Mouse (Mus musculus) lung, postnatal 25 days (tissue): ENCODE measurements at regions not wholly inside any gene's neighbourhood (a gene's known extent, or its start where the extent isn't known, plus 50 kb on each side); places are given as distances from the start of the nearest gene placed in this dataset.

Experiments
- DNase-seq: peaks from one replicate; pipeline ENCODE4 v3.0.0; 2022; ENCODE audit warnings: low spot score

DNA sequence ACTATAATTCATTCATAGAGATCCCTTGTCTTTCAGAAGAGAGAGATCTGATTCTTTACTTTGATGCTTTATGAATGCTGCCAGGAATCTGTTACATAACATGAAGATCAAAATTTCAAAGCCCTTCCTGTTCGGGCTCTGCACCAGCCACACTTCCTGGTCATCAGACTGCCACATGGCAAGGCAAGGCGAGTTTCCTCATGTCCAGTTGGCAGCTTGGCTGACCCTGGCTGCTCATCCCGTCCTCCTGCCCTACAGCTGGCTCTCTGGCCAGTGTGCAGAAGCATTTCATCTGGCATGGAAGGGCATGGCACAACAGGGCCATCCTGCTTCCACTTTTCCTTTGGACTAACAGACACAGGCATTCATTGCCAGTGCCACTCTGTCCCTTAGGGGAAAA is 292.2 kb upstream of the Slc24a5 start:
- DNase-seq: no peak

DNA sequence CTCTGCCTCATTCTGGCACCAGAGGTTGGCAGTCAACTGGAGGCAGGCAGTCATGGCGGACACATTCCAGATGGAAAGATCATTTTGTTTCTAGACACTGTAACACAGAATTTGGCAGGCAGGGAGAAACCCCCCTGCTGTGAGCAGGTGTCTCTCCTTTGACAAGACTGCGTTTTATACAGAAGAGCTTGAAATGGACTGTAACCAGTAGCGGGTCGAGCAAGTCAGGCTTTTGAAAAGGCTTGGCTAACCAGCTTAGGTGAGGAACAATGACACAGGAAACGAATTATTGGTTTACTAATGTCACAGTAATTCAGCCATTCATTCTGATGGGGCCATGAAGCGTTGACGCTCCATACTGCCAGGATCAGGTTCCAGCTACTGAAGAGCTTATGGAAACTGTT is 275.3 kb upstream of the Slc24a5 start:
- no peak for DNase-seq

DNA sequence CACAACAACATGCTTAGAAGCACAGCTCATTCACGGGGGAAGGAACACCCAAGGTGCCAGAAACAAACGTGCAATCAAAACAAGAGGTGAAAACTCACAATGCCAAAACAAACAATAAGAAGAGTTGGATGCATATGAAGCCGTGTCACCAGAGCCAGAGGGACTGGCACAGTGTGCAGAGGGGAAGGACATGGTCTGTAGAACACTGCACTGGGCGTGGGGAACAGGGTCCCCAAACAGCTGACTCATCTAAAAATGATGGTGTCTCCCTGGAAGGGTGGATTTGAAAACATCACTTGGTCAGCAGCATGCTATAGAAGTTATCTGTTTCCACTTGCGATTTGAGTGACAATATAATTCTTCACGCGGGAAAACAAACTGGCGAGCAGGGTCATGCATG is 256.2 kb upstream of the Slc24a5 start:
- no peak for DNase-seq

DNA sequence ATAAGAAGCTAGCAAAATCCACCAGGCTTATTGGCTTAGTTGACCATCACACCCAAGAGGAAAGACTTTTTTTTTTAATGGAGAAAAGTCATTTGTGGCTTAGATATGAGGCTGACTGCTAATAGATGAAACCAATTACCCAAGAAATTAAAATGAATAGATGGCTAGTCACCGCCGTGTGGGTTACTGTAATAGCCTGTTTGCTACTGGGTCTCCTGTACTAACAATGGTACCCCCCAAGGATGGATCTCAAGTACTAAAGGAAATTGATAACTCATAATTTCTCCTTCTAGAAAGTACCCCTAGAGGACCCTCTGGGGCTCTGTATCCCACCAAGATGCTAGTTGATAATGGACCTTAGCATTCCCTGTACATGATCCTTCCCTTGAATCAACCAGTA is 251.1 kb upstream of the Slc24a5 start:
- no peak for DNase-seq

DNA sequence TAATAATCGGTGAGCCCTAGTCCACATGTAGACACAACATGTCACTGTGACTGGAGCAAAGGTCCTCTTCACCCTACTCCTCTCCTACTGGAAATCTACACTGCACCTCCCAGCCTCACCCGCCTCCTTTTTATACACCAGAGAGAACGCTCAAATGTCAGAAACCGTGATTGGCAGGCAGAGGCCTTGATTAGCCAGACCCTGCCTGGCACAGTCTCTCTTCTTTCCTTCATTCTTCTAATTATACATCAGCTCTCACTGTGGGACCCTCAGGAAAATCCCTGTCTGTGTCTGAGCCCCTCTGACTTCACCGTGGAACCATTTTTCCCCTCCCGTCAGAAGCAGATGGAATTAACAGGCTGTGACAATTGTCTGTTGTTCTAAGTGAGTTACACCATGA is 248.1 kb upstream of the Slc24a5 start:
- no peak for DNase-seq

DNA sequence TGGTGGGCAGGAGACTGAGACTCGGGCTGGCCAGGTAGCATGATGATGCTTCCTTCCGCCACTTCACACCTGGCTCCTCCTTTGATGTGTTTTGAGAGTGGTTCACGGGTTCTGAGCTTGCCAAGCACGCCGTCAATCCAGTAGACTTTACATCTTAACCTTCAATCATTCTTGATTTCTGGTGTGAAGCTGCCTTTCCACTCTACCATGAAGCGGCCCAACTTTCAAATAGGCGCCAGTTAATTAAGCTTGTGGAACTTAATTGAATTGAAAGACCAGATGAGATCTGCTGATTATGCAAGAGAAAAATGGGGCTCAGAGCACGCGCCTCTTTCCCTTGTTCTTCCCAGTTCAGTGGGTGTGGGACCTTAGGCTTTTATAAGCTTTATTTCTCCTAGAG is 247.1 kb upstream of the Slc24a5 start:
- DNase-seq: no peak

DNA sequence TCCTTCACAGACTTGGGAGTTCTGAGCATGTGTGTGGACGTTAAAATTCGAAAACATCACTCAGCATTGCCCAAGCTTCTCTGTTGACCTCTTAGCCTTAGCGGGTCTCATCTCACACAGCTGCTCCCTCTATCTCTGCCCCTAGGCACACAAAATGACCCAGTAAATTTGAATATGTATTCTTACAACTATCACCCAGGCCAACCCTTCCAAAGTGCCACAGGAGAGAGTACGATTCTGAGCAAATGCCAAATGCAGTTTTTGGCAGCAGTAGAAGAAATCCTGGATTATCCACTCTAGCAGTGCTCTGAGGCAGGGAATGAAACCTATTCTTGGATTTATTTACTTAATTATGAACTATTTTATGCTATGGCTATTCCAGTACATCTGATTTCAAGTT is 246.6 kb upstream of the Slc24a5 start:
- no peak for DNase-seq

DNA sequence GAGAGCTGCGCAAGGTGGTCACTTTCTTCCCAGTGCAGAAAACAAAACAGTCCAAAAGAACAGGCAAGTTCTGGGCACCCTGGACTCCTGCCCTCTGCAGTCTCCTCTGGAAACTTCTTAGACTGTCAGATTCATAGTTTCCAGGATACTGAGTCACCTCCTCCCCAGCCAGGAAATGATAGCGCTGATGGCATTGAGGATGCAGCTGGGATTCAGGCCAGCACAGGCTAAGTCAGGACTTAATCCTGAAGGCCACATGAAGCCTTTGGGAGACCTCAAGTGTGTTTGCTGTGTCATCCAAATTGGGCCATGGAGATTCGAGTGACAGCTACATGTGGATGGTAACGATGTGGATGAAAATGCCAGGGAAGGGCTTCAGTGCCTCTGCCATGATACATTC is 219.1 kb upstream of the Slc24a5 start:
- DNase-seq: peak; percentile 75

DNA sequence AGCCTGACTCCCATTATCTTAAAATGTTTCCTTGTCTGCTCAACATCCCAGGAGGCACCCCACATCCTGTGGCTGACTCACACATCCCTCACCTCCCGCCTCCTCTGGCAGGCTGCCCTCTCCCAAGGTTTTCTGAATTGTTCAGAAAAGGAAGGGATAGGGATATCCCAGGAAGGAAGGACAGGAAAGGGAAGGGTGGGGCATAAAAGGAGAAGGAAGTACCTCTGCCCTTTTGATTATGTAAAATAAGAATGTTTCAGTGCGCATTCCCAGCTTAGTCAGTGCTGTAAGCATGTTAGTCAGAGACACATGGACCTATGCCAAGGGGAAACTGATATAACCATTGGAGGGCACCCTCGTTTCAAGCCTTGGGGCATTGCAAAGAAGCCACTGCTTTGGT is 209.4 kb upstream of the Slc24a5 start:
- peak; percentile 91 for DNase-seq

DNA sequence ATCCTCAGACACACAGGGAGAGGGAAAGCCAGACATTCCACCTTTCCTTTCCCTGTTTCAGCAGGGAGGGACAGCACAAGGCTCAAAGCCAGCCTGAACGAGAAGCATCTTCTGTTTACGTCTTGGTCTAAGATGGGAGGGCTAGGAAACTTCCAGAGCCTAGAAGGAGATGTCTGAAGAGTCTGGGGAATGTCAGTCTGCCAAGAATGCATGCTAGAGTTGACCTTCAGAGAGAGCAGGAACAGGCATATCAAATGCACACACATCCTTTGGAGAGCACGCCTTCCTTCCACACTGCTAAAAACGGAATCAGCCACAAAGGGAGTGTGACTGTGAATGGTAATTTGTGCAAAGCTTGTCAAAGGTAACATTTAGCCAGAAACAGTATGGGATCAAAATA is 179.7 kb upstream of the Slc24a5 start:
- no peak for DNase-seq

DNA sequence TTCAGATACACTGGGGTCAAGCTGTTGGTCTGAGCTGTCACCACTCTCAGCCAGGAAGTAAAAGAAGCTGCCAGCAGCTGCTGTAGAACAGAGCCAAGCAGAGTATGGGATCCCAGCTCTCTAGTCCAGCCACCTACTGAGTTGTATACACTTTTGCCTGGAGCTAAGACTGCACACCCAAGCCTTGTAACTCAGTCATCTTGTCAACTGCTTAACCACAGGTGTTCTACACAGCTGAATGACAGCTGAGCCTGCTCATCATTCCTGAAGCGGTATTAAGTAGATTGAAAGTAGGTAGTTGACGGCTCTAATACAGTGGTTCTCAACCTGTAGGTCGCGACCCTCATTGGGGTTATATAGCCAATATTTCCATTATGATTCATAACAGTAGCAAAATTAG is 172.9 kb upstream of the Slc24a5 start:
- DNase-seq: no peak

DNA sequence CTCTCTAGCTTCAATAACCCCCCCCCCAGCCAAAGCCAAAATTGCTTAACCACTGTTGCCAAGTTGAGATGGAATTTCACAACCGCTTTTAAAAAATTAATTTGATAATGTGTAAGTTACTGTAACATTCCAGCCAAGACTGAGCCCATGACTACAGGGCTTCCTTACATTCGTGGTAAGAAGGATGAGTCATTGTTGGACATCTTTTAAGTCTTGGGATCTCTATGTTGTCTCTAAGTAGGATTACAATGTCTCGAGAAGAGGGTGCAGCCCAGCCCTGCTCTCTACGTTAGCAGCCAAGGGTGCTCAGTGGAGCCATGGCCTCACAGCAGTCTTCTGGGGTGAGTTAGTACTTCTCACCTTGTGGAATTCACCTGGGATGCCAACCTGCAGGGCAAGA is 164.4 kb upstream of the Slc24a5 start:
- DNase-seq: peak; percentile 25

DNA sequence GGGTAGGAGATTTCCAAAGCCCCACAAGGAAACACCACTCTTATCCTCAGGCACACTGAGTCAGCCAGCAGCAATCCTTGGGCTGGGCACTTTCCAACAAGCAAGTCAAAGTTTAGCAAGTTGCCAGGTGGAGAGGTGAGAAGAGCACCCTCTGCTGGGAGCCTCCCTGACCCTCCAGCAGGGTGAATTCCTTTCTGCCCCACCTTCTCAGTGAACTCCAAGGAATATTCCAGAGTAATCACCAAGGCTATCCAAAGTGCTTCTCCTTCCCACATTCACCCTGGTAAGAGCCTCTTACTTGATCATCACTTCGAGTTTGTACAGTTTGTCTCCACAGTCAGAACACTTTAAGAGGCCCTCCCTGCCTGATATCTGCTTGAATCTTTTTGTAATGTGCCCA is 162.8 kb upstream of the Slc24a5 start:
- peak; percentile 67 for DNase-seq

DNA sequence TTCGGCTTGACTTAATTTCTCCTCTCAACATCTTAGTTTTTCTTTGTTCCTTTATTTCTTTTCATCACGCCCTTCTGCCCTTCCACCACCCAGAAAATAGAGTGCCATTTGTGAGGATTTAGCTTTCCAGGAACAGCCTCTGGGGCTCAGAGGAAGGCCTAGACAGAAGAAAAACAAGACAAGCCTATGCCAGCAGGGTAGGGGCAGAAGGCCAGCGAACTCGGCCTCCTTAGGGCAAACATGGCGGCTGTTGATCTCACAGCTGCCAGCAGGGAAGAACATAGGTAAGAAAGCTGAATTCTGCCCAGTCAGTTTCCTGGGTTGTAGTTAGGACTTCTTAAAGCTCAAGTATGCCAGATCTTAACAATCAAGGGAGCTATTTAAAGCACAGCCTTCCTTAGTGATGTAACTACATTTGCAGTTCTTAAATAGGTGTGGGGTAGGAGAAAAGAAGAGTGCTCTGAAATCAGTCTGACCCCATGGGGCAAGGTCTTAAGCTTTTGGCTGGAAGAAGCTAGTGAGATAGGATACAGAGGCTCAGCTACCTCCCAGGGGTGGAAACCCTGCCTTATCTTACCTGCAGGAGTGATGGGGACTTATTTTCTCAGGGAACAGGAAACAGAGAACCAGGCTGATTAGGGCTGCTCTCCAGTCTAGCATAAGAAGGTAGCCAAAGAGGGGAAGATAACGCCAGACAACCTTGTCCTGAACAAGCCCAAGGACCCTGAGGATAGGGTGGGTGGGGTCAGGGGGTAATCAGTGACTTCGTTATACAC is 148.8 kb upstream of the Slc24a5 start:
- no peak for DNase-seq

DNA sequence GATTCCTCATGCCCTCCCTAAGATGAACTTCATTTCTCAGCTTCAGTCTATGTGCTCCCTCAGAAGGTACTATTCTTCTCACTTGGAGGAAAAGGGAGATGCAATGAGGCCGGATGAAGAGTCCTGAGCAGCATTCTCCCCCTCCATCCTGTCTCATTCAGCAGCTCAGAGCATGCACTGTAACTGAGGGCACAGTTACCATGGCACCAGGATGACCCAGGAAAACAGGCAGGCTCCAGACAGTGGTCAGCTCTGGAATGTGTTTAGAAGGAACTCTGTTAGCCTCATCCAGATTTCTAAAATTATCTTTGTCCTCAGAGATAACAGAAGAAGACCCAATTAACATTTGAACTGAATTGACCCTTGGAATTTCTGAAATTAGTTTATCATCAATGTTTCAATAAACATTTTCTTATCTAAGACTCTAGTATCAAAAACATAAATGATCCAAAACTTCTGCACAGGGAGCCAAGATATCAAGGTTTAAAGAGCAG is 148.1 kb upstream of the Slc24a5 start:
- peak; percentile 25 for DNase-seq

DNA sequence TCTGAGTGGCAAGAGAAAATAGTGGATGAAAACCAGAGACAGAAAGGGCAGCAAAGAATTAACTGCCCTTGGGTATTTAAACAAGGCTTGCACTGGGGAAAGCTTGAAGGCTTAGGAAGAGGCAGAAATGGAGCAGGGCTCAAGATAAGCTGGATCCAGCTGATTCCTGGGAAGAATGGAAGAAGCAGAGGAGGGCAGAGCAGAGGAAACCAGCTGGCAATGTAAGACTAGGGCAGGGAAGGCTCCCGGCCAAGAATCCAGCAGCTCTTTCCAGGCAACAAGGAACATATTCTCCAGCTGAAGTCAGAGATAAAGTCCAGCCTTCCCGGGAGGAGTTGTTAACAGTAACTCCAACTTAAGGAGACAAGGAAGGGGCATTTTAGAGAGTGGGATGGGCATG is 147.7 kb upstream of the Slc24a5 start:
- peak; percentile 57 for DNase-seq

DNA sequence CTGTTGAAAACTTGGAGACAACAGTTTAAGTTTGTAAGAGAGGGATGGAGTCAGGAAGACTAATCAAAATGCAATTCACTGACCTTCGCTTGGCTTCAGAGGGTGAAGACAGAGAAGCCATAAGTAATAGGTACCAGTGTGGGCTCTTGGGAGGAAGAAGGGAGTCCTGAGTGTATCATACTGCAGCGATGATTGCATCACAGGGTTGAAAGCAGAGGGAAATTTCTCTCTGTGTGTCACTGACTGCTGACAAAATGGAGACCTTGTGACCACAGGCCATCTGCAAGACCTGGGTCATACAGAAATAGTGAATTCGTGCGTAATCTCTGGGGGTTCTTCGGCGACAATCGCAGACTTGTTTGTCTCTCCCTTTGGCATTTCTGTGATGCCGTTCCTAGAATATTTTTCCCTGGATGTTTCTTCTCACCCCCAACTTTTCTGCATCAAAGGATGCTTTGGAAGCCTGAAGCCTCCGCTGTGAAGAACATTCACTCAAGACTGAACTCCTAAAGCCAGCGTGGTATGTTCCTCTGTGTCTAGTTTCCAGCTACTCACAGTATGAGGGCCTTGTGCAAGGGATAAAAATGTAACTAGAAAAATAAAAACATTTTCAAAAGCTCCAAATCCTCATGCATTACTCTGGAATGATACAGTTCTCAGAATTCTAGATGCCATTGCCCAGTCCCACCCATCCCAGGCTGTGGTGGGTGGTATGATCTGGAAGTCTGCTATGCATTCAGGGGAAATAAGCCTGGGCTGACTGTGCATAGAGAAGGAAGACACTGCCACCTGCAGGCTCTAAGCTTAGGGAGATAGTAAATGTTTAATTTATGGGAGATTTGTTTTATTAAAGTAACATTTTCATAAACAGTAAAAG is 139.8 kb upstream of the Slc24a5 start:
- DNase-seq: peak; percentile 58

DNA sequence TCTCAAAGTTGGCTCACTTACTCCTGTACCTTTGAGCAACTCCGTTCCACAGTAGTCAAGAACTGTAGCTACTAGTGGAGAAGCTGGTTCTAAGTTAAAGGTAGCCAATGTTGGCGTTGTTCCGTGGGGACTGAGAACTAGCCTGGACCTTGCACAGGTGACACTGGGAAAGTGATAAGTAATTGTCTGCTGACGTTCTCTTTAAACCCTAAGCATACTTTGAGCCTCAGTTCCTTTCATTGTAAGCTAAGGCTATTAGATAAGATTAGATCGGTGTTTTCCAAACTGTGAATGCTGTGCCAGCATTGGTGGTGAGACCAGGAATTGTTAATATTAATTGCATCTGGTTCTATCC is 139.2 kb upstream of the Slc24a5 start:
- DNase-seq: no peak

DNA sequence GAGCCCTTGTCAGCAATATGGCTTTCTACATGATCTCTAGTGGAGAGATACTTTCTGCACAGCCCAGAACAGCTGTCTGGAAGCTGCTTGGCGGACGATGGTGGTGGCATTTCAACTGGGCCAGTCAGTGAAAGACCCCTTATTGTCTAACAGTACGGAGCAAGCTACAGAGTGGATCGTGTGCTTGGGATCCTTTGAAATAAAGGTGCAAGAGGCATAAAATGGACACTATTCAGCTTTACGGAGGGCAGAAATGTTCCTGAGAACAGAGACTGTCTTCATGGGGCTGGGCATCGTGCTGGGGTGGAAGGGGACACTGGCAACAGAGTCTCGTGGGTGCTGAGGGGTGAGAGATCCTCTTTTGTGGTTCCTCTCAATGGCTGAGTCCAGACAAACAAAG is 137.2 kb upstream of the Slc24a5 start:
- DNase-seq: no peak

DNA sequence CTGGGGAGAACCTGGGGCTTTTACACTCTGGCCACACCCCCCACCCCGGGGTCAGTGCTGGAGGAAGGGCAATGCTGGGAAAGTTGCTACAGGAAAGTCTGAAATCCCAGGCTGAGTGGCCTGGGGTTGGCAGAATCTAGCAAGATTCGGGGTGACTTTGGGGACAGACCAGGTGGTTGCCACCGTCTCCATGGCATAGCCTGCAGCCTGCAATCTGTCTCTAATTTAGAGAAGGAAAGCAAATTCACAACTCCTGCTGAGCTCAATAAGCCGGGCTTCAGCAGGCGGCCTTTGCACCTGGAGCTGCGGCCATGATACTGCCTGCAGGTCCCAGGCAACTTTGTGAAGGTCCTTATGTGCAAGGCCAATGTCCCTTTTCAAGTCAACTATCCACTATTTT is 135.4 kb upstream of the Slc24a5 start:
- DNase-seq: no peak

DNA sequence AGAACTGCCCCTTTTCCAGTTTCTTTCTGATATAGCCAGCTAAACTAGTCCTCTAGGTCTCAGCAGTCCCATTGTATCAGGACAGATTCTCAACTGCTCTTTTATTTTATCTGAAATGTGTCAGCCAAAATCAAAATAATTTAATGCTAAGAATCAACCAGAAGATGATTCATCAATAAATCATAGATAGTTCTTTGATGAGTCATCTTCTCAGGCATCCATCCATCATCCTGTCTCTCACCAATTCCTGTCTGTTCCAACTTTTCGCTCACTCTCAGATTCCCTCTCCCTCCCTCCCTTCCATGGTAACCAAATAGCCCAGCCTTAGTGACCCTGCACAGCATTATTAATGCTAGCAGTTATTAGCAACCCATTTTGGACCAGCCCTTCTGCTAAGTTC is 134.0 kb upstream of the Slc24a5 start:
- no peak for DNase-seq

DNA sequence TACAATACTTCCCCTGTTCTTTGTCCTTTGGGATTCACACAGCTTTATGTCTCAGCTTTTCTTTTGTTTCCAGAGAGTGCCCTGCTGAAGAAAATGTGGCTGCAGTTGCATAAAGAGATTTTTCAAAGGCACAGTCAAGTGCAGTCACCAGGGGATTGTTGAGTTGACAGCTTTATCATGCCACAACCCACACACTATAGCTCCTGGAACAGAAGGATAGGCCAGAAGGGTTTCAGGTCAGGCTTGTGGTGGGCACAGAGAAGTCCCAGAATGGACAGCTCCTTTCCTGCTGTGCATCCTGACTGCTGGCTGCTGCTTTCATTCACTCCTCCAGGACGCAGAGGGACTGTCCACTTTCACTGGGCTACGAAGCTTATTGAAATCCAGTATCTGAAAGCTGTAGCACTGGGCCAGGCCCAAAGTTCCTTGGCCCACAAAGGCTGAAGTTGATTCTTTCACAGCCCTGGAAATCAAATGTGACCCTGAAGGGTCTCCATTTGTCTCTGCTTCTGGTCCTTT is 119.6 kb upstream of the Slc24a5 start:
- DNase-seq: no peak

DNA sequence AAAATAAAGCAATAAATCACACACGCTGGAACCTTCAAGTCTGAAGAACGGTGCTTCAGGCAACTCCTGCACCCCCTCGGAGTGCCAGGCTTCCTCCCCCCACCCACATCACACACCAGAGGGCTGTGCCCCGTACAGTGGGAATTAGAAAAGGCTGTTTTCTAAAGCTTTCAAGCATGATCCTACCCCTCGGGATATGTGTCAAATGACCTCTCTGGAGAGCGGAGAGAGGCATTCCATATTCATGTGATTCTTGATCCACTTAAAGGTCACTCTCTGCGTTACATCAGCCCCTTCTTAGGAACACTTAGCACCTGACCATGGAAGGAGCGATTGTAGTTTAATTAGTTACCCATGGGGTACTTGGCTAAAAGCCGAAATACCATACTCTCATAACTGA is 119.1 kb upstream of the Slc24a5 start:
- peak; percentile 53 for DNase-seq
